Mouse (Mus musculus): Measurements from ENCODE around the gene Gm4846.
"Not testable (repeated sequence)": the region's sequence is repeated elsewhere in the genome, so short reads cannot be mapped to it uniquely, and the experiment has no call there.

Gm4846 gene

GRCm38 (mm10) chr1:166497488-166497887 lies at the start of gene Gm4846:
Gm4846 (minus strand) TSS chr1:166497588.
- not testable (repeated sequence) for DNase-seq

- not testable (repeated sequence) for DNase-seq
Observed at GRCm38 (mm10) chr1:166531521-166531920, 34.1 kb upstream of the Gm4846 start.

DNA sequence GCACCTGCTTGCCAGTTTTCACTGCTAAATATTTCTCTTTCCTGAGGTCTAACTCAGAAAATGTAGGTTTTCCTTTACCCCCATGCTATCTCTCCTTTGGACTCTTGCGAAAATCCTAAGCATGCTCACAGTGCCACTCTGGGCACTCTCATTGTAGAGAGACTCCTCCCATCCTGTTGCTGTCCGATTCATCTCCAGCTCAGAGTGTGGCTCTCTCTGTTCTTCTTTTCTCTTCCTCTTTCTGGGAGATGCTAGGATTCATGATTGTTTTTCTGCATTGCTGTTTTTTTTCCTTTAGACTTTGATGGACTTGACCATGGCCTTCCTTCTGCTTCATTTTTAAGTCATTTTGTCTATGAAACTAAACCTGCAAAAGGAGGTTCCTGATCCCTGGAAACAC lies 27.3 kb upstream of the Gm4846 start:
- not testable (repeated sequence) for DNase-seq

DNA sequence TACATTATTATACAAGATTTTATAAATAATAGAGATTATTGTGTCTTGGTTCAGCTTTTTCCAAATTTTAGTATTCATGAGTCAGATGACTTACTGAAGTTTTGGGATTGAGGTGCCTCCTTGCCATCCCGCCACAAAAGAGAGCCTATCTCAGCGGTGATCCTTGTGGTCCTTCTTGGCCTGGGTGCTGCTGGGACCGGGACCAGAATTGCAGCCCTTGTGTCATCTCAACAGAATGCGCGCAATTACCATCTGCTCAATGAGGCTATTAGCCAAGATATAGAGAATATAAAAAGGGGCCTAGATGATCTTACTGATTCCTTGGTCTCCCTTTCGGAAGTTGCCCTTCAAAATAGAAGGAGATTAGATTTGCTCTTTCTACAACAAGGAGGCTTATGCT lies 22.2 kb upstream of the Gm4846 start:
- not testable (repeated sequence) for DNase-seq

GRCm38 (mm10) chr1:166516556-166516955 lies 19.2 kb upstream of the Gm4846 start:
- DNase-seq, result no peak

DNA sequence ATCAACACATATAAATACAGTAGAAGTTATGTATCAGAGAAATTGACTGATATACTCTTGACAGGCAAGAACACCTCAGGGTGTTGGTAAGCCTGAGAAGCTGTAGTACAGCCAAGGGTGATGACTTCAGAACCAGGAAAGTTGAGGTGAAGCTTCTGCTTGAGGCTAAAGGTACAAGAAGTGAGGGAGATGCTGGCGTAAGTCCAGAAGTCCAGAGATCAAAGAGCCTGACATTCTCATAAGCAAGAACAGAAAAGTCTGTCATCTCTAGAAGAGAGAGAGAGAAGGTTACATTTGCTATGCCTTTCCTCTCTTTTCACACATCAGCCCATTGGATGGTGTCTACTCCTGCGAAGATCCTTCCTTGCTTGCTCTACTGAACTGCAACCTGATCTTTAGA lies 6.8 kb upstream of the Gm4846 start:
- not testable (repeated sequence) for DNase-seq

DNA sequence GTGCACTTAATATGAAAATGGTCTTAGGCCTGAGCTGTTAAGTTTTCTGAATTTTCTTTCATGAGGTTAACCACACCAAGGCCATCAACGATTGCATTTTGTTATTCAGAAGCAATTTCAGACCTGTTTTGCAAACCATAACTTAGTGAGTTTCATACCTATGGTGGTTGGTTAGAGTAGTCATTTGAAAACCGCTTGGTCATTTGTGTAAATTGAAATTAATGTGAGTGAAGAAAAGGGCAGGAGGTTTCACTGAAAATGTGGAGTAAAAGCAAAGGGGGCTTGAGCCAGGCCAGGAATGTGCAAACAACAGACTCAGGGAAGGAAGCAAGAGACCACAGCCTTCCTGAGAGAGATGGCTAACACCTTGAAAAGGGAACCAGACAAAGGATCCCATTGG lies 17.9 kb downstream of the Gm4846 start:
- no peak for DNase-seq

GRCm38 (mm10) chr1:166467172-166467571 lies 30.2 kb downstream of the Gm4846 start:
- DNase-seq, result no peak

DNA sequence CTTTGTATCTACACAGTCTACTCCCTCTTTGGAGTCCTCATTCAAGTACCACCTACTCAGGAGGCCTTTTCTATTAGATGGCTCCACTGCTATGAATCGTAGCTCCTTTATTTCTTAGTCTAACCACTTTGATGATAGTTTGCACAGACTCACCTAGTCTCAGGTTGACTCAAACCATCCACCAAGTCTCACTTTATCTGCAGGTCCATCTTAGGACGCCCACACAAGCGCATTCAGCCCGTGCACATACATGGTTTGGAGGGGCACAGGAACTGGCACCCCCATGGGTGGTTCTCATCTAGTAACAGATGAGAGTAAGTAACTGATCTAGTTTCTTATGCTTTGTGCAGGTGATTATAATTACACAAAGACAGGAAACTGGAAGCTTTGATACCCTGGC lies 34.8 kb downstream of the Gm4846 start:
- DNase-seq, result no peak

GRCm38 (mm10) chr1:166441992-166442391 lies 55.4 kb downstream of the Gm4846 start:
- DNase-seq, result no peak

DNA sequence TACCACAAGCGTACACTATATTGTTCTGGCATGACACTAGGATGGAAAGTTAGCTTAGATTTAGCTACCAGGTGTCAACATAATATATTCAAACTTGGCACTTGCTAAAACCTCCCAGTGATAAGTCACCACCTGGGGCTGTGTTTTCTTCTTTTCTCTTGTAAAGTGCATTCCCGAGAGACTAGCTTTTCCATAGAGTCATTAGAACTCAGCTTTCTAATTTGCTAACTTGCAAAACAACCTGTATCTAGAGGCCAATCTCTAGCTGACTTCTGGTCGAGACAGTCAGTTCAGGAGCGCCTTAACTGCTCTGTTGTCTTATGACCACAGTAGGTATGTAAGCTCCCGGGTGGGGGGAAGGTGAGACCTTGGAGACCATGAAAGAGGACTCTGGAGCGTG lies 58.0 kb downstream of the Gm4846 start:
- no peak for DNase-seq

Data from embryo, embryonic 11 days (tissue).